Mouse (Mus musculus): ENCODE data around the gene Dusp14. TPM values are rescaled to one million over a fixed set of nuclear protein-coding genes. Genes with fewer than 3 reads are reported as not detected.

Dusp14 gene
- polyA plus RNA-seq, 1 experiment from 2014 or later: 8.8 TPM

DNA sequence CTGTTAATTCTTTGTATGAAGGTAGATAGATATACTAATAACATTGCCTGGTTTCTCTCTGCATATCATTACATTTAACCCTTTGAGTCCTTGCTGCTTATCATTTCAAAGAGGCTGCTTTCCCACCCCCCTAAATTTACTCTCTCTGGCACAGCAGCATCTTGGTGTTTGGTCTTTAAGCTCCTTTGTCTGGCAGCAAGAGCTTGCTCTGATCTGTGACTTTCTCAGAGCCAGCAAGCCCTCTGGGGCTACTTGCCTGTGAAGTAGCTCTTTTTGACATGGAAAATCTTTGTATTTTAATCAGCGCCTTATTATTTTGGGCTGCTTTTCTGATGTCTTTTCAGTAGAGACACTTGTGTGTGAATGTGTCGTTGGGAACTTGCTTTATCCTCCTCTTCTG is 57.5 kb downstream of the Dusp14 start:
- Histone ChIP-seq H3K4me3 (ENCODE audit: low read depth, low read length) (no peak overlapping the region), H3K4me2 (peak overlapping the region; percentile 2), H3K27ac (ENCODE audit: low read depth, low read length) (0 out of 2 replicates have a peak overlapping the region, but pooled peaks have one; percentile 8), H3K9me3 (ENCODE audit: control insufficient read depth, low read length) (no peaks in the 10 kb centered on the region), H3K36me3 (ENCODE audit: control insufficient read depth, insufficient read depth, low read length) (peaks cover 7% of the 10 kb centered on the region; the same call in 1 of the 2 replicates), H3K27me3 (ENCODE audit: control insufficient read depth, insufficient read depth, low read length) (no peaks in the 10 kb centered on the region), H3K9ac (ENCODE audit: low read length) (peak overlapping the region; percentile 1; the same call in 1 of the 2 replicates), H3K4me1 (ENCODE audit: control insufficient read depth, insufficient read depth, low read length) (peaks cover 21% of the 10 kb centered on the region)
- 13% methylated on average over 2 of the region's 2 CpGs for WGBS
- DNase-seq (ENCODE audit: low spot score, missing footprints) (peak; percentile 87), ATAC-seq (ENCODE audit: low FRiP score) (no peak)

DNA sequence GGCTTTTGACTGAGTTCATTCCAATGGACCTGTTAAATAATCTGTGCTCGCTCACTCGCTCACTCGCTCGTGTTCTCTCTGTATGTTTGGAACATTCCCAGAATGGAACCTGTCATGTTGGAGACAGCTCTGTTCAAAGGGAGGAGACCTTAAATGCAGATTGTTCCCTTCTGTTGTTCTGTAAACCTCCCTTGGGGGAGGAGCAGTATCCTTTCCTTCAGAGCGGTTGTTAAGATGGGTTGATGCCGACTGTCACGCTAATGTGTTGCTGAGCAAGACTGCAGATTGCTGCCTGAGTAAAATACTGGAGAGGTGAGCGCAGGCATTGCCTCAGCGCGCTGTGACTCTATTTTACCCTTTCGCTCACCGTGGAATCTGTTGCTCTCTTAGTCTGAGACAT is 58.0 kb downstream of the Dusp14 start:
- H3K4me3 ChIP-seq (ENCODE audit: low read depth, low read length): no peak overlapping the region
- H3K4me1 ChIP-seq (ENCODE audit: control insufficient read depth, insufficient read depth, low read length): peaks cover 21% of the 10 kb centered on the region
- peak overlapping the region; percentile 1; the same call in 1 of the 2 replicates for H3K9ac ChIP-seq (ENCODE audit: low read length)
- no peak for ATAC-seq (ENCODE audit: low FRiP score)
- DNase-seq (ENCODE audit: low spot score, missing footprints): peak; percentile 93
- no peak overlapping the region for H3K27ac ChIP-seq (ENCODE audit: low read depth, low read length)
- peaks cover 7% of the 10 kb centered on the region; the same call in 1 of the 2 replicates for H3K36me3 ChIP-seq (ENCODE audit: control insufficient read depth, insufficient read depth, low read length)
- H3K9me3 ChIP-seq (ENCODE audit: control insufficient read depth, low read length): no peaks in the 10 kb centered on the region
- H3K27me3 ChIP-seq (ENCODE audit: control insufficient read depth, insufficient read depth, low read length): no peaks in the 10 kb centered on the region
- peak overlapping the region; percentile 2 for H3K4me2 ChIP-seq
- 7% methylated on average over 12 of the region's 12 CpGs for WGBS

DNA sequence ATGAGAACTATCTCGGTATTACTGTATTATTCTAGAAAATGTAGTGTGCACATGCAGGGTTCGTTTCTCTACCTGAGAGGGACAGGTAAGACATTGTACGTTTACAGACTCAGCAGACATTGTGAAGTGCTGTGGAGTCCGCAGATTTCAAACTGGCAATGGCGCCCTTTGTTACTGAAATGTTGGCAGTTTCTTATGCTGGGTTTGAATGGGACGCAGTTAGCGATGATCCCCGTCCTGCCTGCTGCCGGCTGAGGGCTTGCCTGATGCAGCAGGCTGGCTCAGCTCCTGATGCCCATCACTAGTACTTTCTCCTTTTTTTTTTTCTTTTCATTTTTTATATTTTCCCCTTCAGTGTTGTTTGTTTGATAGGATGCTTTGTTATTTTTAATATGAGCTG is 58.6 kb downstream of the Dusp14 start:
- Histone ChIP-seq H3K9ac (ENCODE audit: low read length) (no peak overlapping the region), H3K27ac (ENCODE audit: low read depth, low read length) (no peak overlapping the region), H3K4me2 (no peak overlapping the region), H3K4me1 (ENCODE audit: control insufficient read depth, insufficient read depth, low read length) (peaks cover 21% of the 10 kb centered on the region), H3K9me3 (ENCODE audit: control insufficient read depth, low read length) (no peaks in the 10 kb centered on the region), H3K36me3 (ENCODE audit: control insufficient read depth, insufficient read depth, low read length) (peaks cover 7% of the 10 kb centered on the region; the same call in 1 of the 2 replicates), H3K27me3 (ENCODE audit: control insufficient read depth, insufficient read depth, low read length) (no peaks in the 10 kb centered on the region), H3K4me3 (ENCODE audit: low read depth, low read length) (no peak overlapping the region)
- ATAC-seq (ENCODE audit: low FRiP score) (no peak), DNase-seq (ENCODE audit: low spot score, missing footprints) (no peak)
- 55% methylated on average over 9 of the region's 9 CpGs for WGBS

DNA sequence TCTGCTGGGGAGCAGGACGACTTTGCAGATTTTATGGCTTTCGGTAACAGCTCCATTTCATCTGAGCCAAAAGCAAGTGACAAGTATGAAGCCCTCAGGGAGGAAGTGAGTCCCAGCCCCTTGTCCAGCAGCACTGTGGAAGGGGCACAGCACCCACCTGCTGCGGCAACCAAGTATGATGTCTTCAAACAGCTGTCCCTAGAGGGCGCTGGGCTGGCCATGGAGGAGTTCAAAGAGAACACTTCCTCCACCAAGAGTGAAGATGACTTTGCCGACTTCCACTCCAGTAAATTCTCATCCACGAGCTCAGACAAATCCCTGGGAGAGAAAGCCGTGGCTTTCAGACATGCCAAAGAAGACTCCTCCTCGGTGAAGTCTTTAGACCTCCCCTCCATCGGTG is 60.1 kb downstream of the Dusp14 start:
- Histone ChIP-seq H3K27me3 (ENCODE audit: control insufficient read depth, insufficient read depth, low read length) (no peaks in the 10 kb centered on the region), H3K4me2 (no peak overlapping the region), H3K9me3 (ENCODE audit: control insufficient read depth, low read length) (no peaks in the 10 kb centered on the region), H3K9ac (ENCODE audit: low read length) (no peak overlapping the region), H3K27ac (ENCODE audit: low read depth, low read length) (no peak overlapping the region), H3K36me3 (ENCODE audit: control insufficient read depth, insufficient read depth, low read length) (peaks cover 7% of the 10 kb centered on the region), H3K4me1 (ENCODE audit: control insufficient read depth, insufficient read depth, low read length) (peaks cover 21% of the 10 kb centered on the region), H3K4me3 (ENCODE audit: low read depth, low read length) (no peak overlapping the region)
- DNase-seq (ENCODE audit: low spot score, missing footprints): no peak
- 79% methylated on average over 9 of the region's 9 CpGs for WGBS
- no peak for ATAC-seq (ENCODE audit: low FRiP score)

DNA sequence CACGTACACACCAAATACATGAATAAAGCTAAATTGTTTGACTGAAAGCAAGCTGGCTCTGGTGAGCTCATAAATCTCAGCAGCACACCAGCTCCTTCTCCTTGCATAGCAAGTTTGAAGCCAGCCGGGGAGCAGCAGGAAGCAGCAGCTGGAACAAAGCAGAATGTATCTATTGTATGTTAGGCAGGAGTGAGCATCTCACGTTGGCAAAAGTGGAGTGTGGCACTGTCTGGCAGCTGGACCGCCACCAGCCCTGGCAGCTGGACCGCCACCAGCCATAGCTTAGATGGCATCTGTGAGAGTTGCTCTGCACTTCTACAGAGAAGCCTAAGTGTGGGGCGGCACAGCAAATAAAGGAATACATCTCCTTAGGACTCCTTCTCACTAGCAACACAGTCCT is 65.1 kb downstream of the Dusp14 start:
- no peak overlapping the region for H3K27ac ChIP-seq (ENCODE audit: low read depth, low read length)
- no peak overlapping the region for H3K4me3 ChIP-seq (ENCODE audit: low read depth, low read length)
- H3K36me3 ChIP-seq (ENCODE audit: control insufficient read depth, insufficient read depth, low read length): peaks cover 10% of the 10 kb centered on the region
- no peak overlapping the region for H3K9ac ChIP-seq (ENCODE audit: low read length)
- no peak for DNase-seq (ENCODE audit: low spot score, missing footprints)
- no peaks in the 10 kb centered on the region for H3K4me1 ChIP-seq (ENCODE audit: control insufficient read depth, insufficient read depth, low read length)
- WGBS: 94% methylated on average over 6 of the region's 6 CpGs
- no peaks in the 10 kb centered on the region for H3K27me3 ChIP-seq (ENCODE audit: control insufficient read depth, insufficient read depth, low read length)
- no peak overlapping the region for H3K4me2 ChIP-seq
- no peaks in the 10 kb centered on the region for H3K9me3 ChIP-seq (ENCODE audit: control insufficient read depth, low read length)
- ATAC-seq (ENCODE audit: low FRiP score): no peak

DNA sequence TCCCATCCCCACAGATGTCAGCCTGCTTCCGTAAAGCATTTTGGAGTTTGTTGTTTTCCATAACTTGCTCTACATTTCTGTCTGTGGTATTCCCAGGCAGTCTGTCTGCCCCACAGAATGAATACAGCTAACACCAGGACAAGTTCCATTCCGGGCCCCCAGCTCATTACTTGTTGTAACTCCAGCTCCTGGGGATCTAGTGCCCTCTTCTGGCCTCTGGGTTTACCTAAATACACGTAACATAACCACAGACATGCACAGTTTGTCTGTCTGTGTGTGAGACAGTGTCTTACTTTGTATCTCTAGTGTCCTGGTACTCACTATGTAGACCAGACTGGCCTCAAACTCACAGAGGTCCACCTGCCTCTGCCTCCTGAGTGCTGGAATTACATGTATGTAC is 67.8 kb downstream of the Dusp14 start:
- peaks cover 8% of the 10 kb centered on the region for H3K36me3 ChIP-seq (ENCODE audit: control insufficient read depth, insufficient read depth, low read length)
- ATAC-seq (ENCODE audit: low FRiP score) (no peak), DNase-seq (ENCODE audit: low spot score, missing footprints) (no peak)
- no peak overlapping the region for H3K4me2 ChIP-seq
- no peaks in the 10 kb centered on the region for H3K4me1 ChIP-seq (ENCODE audit: control insufficient read depth, insufficient read depth, low read length)
- 89% methylated on average over 3 of the region's 3 CpGs for WGBS
- no peaks in the 10 kb centered on the region for H3K9me3 ChIP-seq (ENCODE audit: control insufficient read depth, low read length)
- no peak overlapping the region for H3K9ac ChIP-seq (ENCODE audit: low read length)
- no peak overlapping the region for H3K27ac ChIP-seq (ENCODE audit: low read depth, low read length)
- no peaks in the 10 kb centered on the region for H3K27me3 ChIP-seq (ENCODE audit: control insufficient read depth, insufficient read depth, low read length)
- H3K4me3 ChIP-seq (ENCODE audit: low read depth, low read length): no peak overlapping the region

DNA sequence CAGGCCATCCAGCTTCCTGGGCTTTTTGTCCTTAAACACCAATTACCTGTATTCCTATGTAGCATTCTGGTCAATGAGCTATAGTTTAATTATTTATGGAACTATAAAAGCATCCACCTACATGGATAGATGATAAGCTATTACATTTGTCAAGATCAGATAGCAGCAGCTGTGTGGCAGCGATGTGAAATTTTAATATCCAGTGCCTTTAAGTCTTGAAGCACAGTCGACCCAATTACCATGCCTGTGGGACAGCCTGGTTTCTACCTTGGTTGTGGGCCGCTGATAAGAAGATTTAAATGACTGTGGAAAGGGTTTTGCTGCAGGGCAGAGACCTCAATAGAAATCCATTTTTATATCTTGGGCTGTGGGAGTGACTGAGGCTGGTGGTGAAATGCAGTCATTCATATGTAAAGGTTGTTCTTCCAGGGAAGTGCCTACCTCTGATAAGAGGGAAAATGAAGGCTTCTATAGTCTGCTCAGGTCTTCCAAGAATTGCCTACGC is 69.6 kb downstream of the Dusp14 start:
- peaks cover 12% of the 10 kb centered on the region for H3K36me3 ChIP-seq (ENCODE audit: control insufficient read depth, insufficient read depth, low read length)
- no peak overlapping the region for H3K27ac ChIP-seq (ENCODE audit: low read depth, low read length)

DNA sequence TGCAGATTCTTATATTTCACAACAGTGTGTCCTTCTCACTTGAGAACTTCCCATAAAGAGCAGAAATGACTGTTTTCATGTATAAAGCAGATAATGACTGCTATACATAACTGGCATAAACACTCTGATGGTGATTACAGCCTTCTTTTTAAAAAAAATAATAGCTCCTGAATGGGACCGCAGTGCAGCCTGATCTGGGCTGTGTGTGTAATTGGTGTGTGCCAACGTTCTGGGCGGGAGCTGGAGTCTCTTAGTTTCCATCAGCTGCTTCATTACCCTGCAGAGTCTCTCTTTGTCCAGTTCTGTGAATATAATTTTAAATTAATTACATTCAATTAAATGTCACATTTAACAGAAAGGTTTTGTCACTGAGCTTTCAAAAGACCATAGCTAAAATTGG is 70.1 kb downstream of the Dusp14 start:
- Histone ChIP-seq H3K9me3 (ENCODE audit: control insufficient read depth, low read length) (no peaks in the 10 kb centered on the region), H3K4me2 (no peak overlapping the region), H3K4me1 (ENCODE audit: control insufficient read depth, insufficient read depth, low read length) (no peaks in the 10 kb centered on the region), H3K4me3 (ENCODE audit: low read depth, low read length) (no peak overlapping the region), H3K36me3 (ENCODE audit: control insufficient read depth, insufficient read depth, low read length) (peaks cover 12% of the 10 kb centered on the region), H3K9ac (ENCODE audit: low read length) (no peak overlapping the region), H3K27me3 (ENCODE audit: control insufficient read depth, insufficient read depth, low read length) (no peaks in the 10 kb centered on the region), H3K27ac (ENCODE audit: low read depth, low read length) (no peak overlapping the region)
- WGBS: 90% methylated on average over 3 of the region's 3 CpGs
- DNase-seq (ENCODE audit: low spot score, missing footprints): no peak
- ATAC-seq (ENCODE audit: low FRiP score): no peak

More for the DNA sequence above, 69.6 kb downstream of the Dusp14 start:
- Histone ChIP-seq H3K4me3 (ENCODE audit: low read depth, low read length) (no peak overlapping the region), H3K27me3 (ENCODE audit: control insufficient read depth, insufficient read depth, low read length) (no peaks in the 10 kb centered on the region), H3K4me1 (ENCODE audit: control insufficient read depth, insufficient read depth, low read length) (no peaks in the 10 kb centered on the region), H3K9me3 (ENCODE audit: control insufficient read depth, low read length) (no peaks in the 10 kb centered on the region), H3K4me2 (no peak overlapping the region), H3K9ac (ENCODE audit: low read length) (no peak overlapping the region)
- WGBS: 89% methylated on average over 4 of the region's 4 CpGs
- ATAC-seq (ENCODE audit: low FRiP score) (no peak), DNase-seq (ENCODE audit: low spot score, missing footprints) (no peak)

Measured in midbrain, embryonic 11.5 days (tissue).